Comparison of ENCODE assay signal across 16 mouse cellular contexts in the genomic region with DNA sequence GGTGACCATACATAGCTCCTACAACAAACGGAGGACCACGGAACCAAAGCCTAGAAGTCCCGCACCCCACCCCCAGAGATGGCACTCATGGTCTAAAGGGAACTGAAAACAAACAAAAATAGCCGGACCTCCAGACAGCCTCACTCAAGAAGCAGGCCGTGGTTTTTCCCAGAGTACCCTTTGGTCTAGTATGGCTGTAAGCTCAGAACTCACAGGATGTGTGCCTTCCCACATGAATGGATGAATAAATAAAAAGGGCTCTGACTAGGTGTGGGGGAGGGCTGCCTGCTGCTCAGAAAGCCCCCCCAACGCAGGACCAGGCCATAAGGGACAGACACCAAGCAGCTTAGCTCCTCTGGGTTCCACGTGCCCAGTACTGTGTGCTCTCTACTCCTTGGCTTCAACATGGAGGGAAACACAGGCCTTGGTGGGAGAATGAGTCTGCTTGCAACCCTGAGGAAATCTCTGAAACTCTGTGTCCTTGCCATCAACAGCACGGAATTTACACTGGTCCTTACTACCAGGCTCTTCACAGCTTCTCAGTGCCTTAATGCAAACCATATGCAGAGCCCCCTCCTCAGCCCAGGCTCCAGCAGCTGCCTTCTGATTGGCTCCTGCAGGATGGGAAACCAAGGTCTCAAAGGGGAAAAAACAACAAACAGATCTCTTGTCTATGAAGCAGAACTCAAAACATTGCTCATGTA. TPM values are rescaled to one million over a fixed set of nuclear protein-coding genes. Genes with fewer than 3 reads are reported as not detected.
DNase-seq lines count a peak whose midpoint lies in the region; ATAC-seq lines count a peak whose summit lies in the region.
"Had no signal": no experiment of that assay in that cellular context is flagged by ENCODE, and none has a peak within 500 bp of the region (broad histone marks: within the 10 kb centered on the region; RNA-seq: fewer than 3 reads in every experiment).

No protein-coding gene starts in this region.

- H3K9ac ChIP-seq in hindbrain, embryonic 14.5 days = no peak overlapping the region
- no peak overlapping the region for H3K9ac ChIP-seq in neural tube, embryonic 11.5 days (ENCODE audit: low read length)

- 73% methylated on average over 8 of the region's 8 CpGs for WGBS in hindbrain, embryonic 14.5 days
- WGBS in neural tube, embryonic 11.5 days = 64% methylated on average over 8 of the region's 8 CpGs

- H3K27me3 ChIP-seq in hindbrain, embryonic 14.5 days (ENCODE audit: control insufficient read depth, insufficient read depth, low read length) = no peaks in the 10 kb centered on the region
- H3K27me3 ChIP-seq in neural tube, embryonic 11.5 days (ENCODE audit: control insufficient read depth, insufficient read depth, low read length) = no peaks in the 10 kb centered on the region

- no peaks in the 10 kb centered on the region for H3K36me3 ChIP-seq in hindbrain, embryonic 14.5 days (replicated peaks; ENCODE audit: control insufficient read depth, insufficient read depth)
- no peaks in the 10 kb centered on the region for H3K36me3 ChIP-seq in neural tube, embryonic 11.5 days (ENCODE audit: control insufficient read depth, insufficient read depth, low read length)

- H3K4me2 ChIP-seq in hindbrain, embryonic 14.5 days (replicated peaks) = peak overlapping the region; percentile 15; the same call in 1 of the 2 replicates
- H3K4me2 ChIP-seq in neural tube, embryonic 11.5 days (ENCODE audit: low read depth) = 0 out of 2 replicates have a peak overlapping the region, but pooled peaks have one; percentile 2
- H3K4me2 ChIP-seq: heart, embryonic 11.5 days had no signal

- H3K4me3 ChIP-seq in hindbrain, embryonic 14.5 days (replicated peaks; ENCODE audit: low read length) = no peak overlapping the region
- no peak overlapping the region for H3K4me3 ChIP-seq in neural tube, embryonic 11.5 days (ENCODE audit: low read depth, low read length)
- H3K4me3 ChIP-seq: erythroblast, embryonic 14.5 days; left cerebral cortex, adult 2 months had no signal

- no peak for ATAC-seq in hindbrain, embryonic 14.5 days (ENCODE audit: low FRiP score)
- no peak for ATAC-seq in neural tube, embryonic 11.5 days (ENCODE audit: insufficient read depth, low FRiP score, low TSS enrichment)
- ATAC-seq: CD4-positive, CD25-positive, alpha-beta regulatory T cell, adult 4 months had no signal

- no peaks in the 10 kb centered on the region for H3K9me3 ChIP-seq in hindbrain, embryonic 14.5 days (ENCODE audit: control insufficient read depth, low read length)
- H3K9me3 ChIP-seq in neural tube, embryonic 11.5 days (ENCODE audit: control insufficient read depth, low read length) = no peaks in the 10 kb centered on the region

- peaks cover 78% of the 10 kb centered on the region for H3K4me1 ChIP-seq in hindbrain, embryonic 14.5 days (replicated peaks; ENCODE audit: control insufficient read depth, insufficient read depth, low read length)
- H3K4me1 ChIP-seq in neural tube, embryonic 11.5 days (ENCODE audit: control insufficient read depth, insufficient read depth, low read length) = peaks cover 24% of the 10 kb centered on the region

- DNase-seq in layer of hippocampus, adult 9-11 months = peak; percentile 61
- no peak for DNase-seq in layer of hippocampus, adult 9-10 months (ENCODE audit: low spot score)
- peak; percentile 51 for DNase-seq in embryo, embryonic 11.5 days (ENCODE audit: low read depth, low spot score)
- no peak for DNase-seq in hindbrain, embryonic 14.5 days (ENCODE audit: low spot score)
- no peak for DNase-seq in neural tube, embryonic 11.5 days (ENCODE audit: low spot score)
- no peak for DNase-seq in gastrocnemius, postnatal 4 days (ENCODE audit: low spot score in 2 of 2)
- DNase-seq in kidney, adult 8-10 months = no peak
- no peak for DNase-seq in gastrocnemius, postnatal 10 days
- DNase-seq: cerebellum, adult 8-10 months; kidney, postnatal 14 days; lung, postnatal 36 days had no signal

- peak overlapping the region; percentile 22; the same call in 1 of the 2 replicates for H3K27ac ChIP-seq in hindbrain, embryonic 14.5 days
- H3K27ac ChIP-seq in neural tube, embryonic 11.5 days (ENCODE audit: low read depth, low read length) = peak overlapping the region; percentile 49; the same call in 1 of the 2 replicates
- H3K27ac ChIP-seq: left cerebral cortex, adult 2 months had no signal

RNA-seq across cellular contexts. Expression of a gene that starts 45.6 kb away (rescaled TPM):
- polyA plus RNA-seq in hindbrain, embryonic 14.5 days (2014; fragmentation: Nextera tagmentation; extraction: Ambion mirVana) = 26.9 and 32.8 TPM in 2 replicates
- polyA plus RNA-seq in neural tube, embryonic 11.5 days (2014; fragmentation: Nextera tagmentation; extraction: Ambion mirVana) = 12.9 and 13.0 TPM in 2 replicates
- 10 to 100 TPM; 45.8 to 50.1 TPM for total RNA-seq in gastrocnemius, postnatal 4 days (2021)
- 10 to 100 TPM; 16.0 to 27.5 TPM for total RNA-seq in gastrocnemius, postnatal 10 days (2021)
- polyA plus RNA-seq: CD4-positive, CD25-positive, alpha-beta regulatory T cell, adult 4 months; erythroblast, embryonic 14.5 days; liver, embryonic 16.5 days had no signal

Comparison
In these comparisons a context has a peak if more than half of its experiments do, and no peak if none do; other contexts are left out.
1. DNase-seq: peak in layer of hippocampus, adult 9-11 months (single experiment) and embryo, embryonic 11.5 days (single experiment); none in layer of hippocampus, adult 9-10 months (single experiment), hindbrain, embryonic 14.5 days (single experiment), neural tube, embryonic 11.5 days (single experiment), gastrocnemius, postnatal 4 days (0 of 2), kidney, adult 8-10 months (0 of 2) and gastrocnemius, postnatal 10 days (single experiment).